Mouse (Mus musculus) neutrophil, adult 65 days (primary cell): ENCODE data around the gene Pon2. TPM values are rescaled to one million over a fixed set of nuclear protein-coding genes. Genes with fewer than 3 reads are reported as not detected.

Source experiments
- total RNA-seq: library from RNA; stranded (reverse); gene quantifications from 2 replicates; pipeline ENCODE4 v1.2.4, GENCODE M21; 2023

Gene Pon2
- 21.8 and 28.0 TPM in 2 replicates for total RNA-seq

GRCm38 (mm10) chr6:5298092-5298554 lies at the start of gene Pon2:
Gene Pon2 (minus strand): TSS chr6:5298455.

GRCm38 (mm10) chr6:5255722-5256451 lies 42.4 kb downstream of the Pon2 start, which contains the start of gene Pon3:
Gene Pon3 (minus strand): TSS chr6:5256286.

Other genes with a start within 250 kb of the Pon2 start
- not detected in 2 replicates for gene Pon1, start 104.5 kb downstream of the Pon2 start, total RNA-seq
- gene Pon3, start 42.2 kb downstream of the Pon2 start, total RNA-seq: 2.6 and 4.0 TPM in 2 replicates
- not detected in 2 replicates for gene Asb4, start 84.9 kb upstream of the Pon2 start, total RNA-seq
- 0.41 TPM in 1 of 2 replicates, not detected in the other for gene Pdk4, start 197.9 kb upstream of the Pon2 start, total RNA-seq